Mouse (Mus musculus) heart, embryonic 11.5 days (tissue): ENCODE results near the gene Olfr600. TPM values are rescaled to one million over a fixed set of nuclear protein-coding genes. Genes with fewer than 3 reads are reported as not detected.
"Not testable (repeated sequence)": the region's sequence is repeated elsewhere in the genome, so short reads cannot be mapped to it uniquely, and the experiment has no call there.

Source experiments
- ATAC-seq: fragments of 200-750 bp; cut with Nextera tagmentation; replicated peaks from 2 replicates; pipeline ENCODE4 v1.8.0; 2017; ENCODE audit warnings: moderate library complexity; ENCODE audit not compliant: insufficient number of reproducible peaks, low FRiP score, low TSS enrichment
- H3K27ac ChIP-seq: fragments of 300-500 bp; sonication (generic); 2 replicates; pipeline ENCODE4 v1.5.1; 2014; ENCODE audit warnings: mild to moderate bottlenecking, low read depth, low read length
- H3K27me3 ChIP-seq: fragments of 300-500 bp; sonication (generic); 2 replicates; pipeline ENCODE4 v1.6.1; 2014; ENCODE audit warnings: mild to moderate bottlenecking, low read length, mixed read lengths; ENCODE audit not compliant: control insufficient read depth, insufficient read depth
- H3K36me3 ChIP-seq: fragments of 300-500 bp; sonication (generic); 2 replicates; pipeline ENCODE4 v1.6.1; 2014; ENCODE audit warnings: mild to moderate bottlenecking, low read length, moderate library complexity, mixed read lengths; ENCODE audit not compliant: control insufficient read depth, insufficient read depth
- H3K4me1 ChIP-seq: fragments of 300-500 bp; sonication (generic); 2 replicates; pipeline ENCODE4 v1.6.1; 2014; ENCODE audit warnings: low read length; ENCODE audit not compliant: control insufficient read depth, insufficient read depth
- H3K4me2 ChIP-seq: fragments of 300-500 bp; sonication (generic); 2 replicates; pipeline ENCODE4 v1.6.1; 2014; ENCODE audit warnings: mild to moderate bottlenecking, moderate library complexity
- H3K4me3 ChIP-seq: fragments of 300-500 bp; sonication (generic); 2 replicates; pipeline ENCODE4 v1.5.1; 2014; ENCODE audit warnings: low read depth, low read length
- H3K9ac ChIP-seq: fragments of 300-500 bp; sonication (generic); 2 replicates; pipeline ENCODE4 v1.6.1; 2014; ENCODE audit warnings: mild to moderate bottlenecking, low read depth, low read length, moderate library complexity
- H3K9me3 ChIP-seq: fragments of 300-500 bp; sonication (generic); replicated peaks from 2 replicates; pipeline ENCODE4 v1.6.1; 2016; ENCODE audit warnings: low read length; ENCODE audit not compliant: control insufficient read depth
- WGBS: fragments of 180-500 bp; shearing (Covaris S2); extraction: QIAGEN DNeasy Blood & Tissue Kit; methylation state at CpG from one replicate; pipeline ENCODE4 v1.1.7; 2014; ENCODE audit not compliant: insufficient replicate concordance; 5-methylcytosine and 5-hydroxymethylcytosine counted together
- polyA plus RNA-seq: library from polyadenylated mRNA; unstranded; fragments of >200 nt; fragmentation: Nextera tagmentation; extraction: Ambion mirVana; gene quantifications from 2 replicates; pipeline ENCODE4 v1.2.1, GENCODE M21; 2014

Olfr600 gene
- polyA plus RNA-seq: not detected in 2 replicates

- Histone ChIP-seq H3K36me3 (no peaks in the 10 kb centered on the region), H3K4me1 (no peaks in the 10 kb centered on the region), H3K4me3 (no peak within 1 kb of the TSS), H3K9ac (no peak within 1 kb of the TSS), H3K9me3 (no peaks in the 10 kb centered on the region), H3K27ac (no peak within 1 kb of the TSS), H3K4me2 (no peak within 1 kb of the TSS), H3K27me3 (no peaks in the 10 kb centered on the region)
- no peak for ATAC-seq
Observed at GRCm38 (mm10) chr7:103349569-103349968, at the start of gene Olfr600. Gene Olfr600, minus strand, starts transcription at chr7:103349669.

GRCm38 (mm10) chr7:103398981-103399380 is 49.5 kb upstream of the Olfr600 start:
- Histone ChIP-seq H3K9me3 (no peaks in the 10 kb centered on the region), H3K9ac (no peak overlapping the region), H3K36me3 (no peaks in the 10 kb centered on the region), H3K4me1 (no peaks in the 10 kb centered on the region), H3K27me3 (no peaks in the 10 kb centered on the region), H3K4me2 (no peak overlapping the region), H3K27ac (no peak overlapping the region), H3K4me3 (no peak overlapping the region)
- 26% methylated on average over 1 of the region's 1 CpGs for WGBS
- no peak for ATAC-seq

- no peaks in the 10 kb centered on the region for H3K36me3 ChIP-seq
- H3K9ac ChIP-seq: no peak overlapping the region
- no peaks in the 10 kb centered on the region for H3K27me3 ChIP-seq
- H3K4me2 ChIP-seq: no peak overlapping the region
- H3K4me1 ChIP-seq: no peaks in the 10 kb centered on the region
- no peak for ATAC-seq
- no peak overlapping the region for H3K27ac ChIP-seq
- H3K9me3 ChIP-seq: no peaks in the 10 kb centered on the region
- no peak overlapping the region for H3K4me3 ChIP-seq
Observed at GRCm38 (mm10) chr7:103397758-103398157, 48.3 kb upstream of the Olfr600 start.

DNA sequence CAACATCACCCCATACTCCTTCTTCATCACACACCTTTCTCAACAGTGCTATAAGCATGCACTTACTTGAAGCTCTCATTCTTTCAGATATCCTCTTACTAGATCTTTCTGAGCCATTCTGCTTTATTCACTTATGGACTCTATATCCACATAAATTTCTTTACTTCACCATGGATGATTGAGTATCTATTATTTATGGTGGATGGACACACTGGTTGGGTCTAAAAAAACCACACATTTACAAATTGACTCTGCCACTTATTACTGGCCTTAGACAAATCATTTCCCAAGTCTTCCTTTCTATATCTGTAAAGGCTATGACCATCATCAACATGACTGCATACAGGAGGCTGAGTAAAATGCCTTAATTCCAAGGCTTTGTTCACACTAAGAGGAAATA is 36.6 kb upstream of the Olfr600 start, which contains the start of gene Olfr603:
TSS of gene Olfr603 (minus strand) at position 101 of the 400 bp plus-strand sequence.
- Histone ChIP-seq H3K36me3 (no peaks in the 10 kb centered on the region), H3K4me1 (no peaks in the 10 kb centered on the region), H3K4me3 (no peak within 1 kb of the TSS), H3K4me2 (no peak within 1 kb of the TSS), H3K27me3 (no peaks in the 10 kb centered on the region), H3K27ac (no peak within 1 kb of the TSS), H3K9me3 (no peaks in the 10 kb centered on the region), H3K9ac (no peak within 1 kb of the TSS)
- ATAC-seq: no peak

GRCm38 (mm10) chr7:103362555-103362954 is 13.1 kb upstream of the Olfr600 start, which contains the start of gene Olfr601:
Gene Olfr601, minus strand, starts transcription at chr7:103362655.
- Histone ChIP-seq H3K9me3 (no peaks in the 10 kb centered on the region), H3K4me1 (no peaks in the 10 kb centered on the region), H3K27me3 (no peaks in the 10 kb centered on the region), H3K36me3 (no peaks in the 10 kb centered on the region), H3K4me3 (no peak within 1 kb of the TSS), H3K4me2 (no peak within 1 kb of the TSS), H3K27ac (no peak within 1 kb of the TSS), H3K9ac (no peak within 1 kb of the TSS)
- WGBS: 76% methylated on average over 1 of the region's 1 CpGs
- no peak for ATAC-seq

DNA sequence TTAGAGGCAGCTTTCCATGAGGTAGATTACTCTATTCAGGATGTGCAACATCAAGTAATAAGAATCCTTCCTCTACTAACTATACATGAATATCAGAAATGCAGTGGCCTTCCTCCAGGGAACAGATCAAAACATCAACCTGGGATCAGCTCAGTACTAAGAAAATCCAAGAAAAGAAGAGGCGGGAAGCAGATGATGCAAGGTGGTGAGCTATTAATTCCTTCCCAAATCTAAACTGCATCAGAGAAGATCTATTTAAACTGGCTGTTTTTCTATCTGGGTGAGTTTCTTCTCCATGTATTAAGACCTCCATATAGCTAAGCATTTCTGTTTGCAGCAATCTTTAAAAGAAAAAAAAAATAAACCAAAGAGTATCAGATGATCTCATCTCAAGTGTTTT is 13.9 kb downstream of the Olfr600 start, which contains the start of gene Olfr599:
TSS of gene Olfr599 (plus strand) at position 301 of the 400 bp plus-strand sequence.
- ATAC-seq: no peak
- Histone ChIP-seq H3K4me2 (no peak within 1 kb of the TSS), H3K4me1 (no peaks in the 10 kb centered on the region), H3K9me3 (no peaks in the 10 kb centered on the region), H3K4me3 (no peak within 1 kb of the TSS), H3K27me3 (no peaks in the 10 kb centered on the region), H3K27ac (no peak within 1 kb of the TSS), H3K9ac (no peak within 1 kb of the TSS), H3K36me3 (no peaks in the 10 kb centered on the region)
- 80% methylated on average over 1 of the region's 1 CpGs for WGBS

- H3K27ac ChIP-seq: no peak within 1 kb of the TSS
- no peak for ATAC-seq
Observed at GRCm38 (mm10) chr7:103323268-103323667, 26.2 kb downstream of the Olfr600 start, which contains the start of gene Olfr598. Gene Olfr598, plus strand, starts transcription at chr7:103323568.

DNA sequence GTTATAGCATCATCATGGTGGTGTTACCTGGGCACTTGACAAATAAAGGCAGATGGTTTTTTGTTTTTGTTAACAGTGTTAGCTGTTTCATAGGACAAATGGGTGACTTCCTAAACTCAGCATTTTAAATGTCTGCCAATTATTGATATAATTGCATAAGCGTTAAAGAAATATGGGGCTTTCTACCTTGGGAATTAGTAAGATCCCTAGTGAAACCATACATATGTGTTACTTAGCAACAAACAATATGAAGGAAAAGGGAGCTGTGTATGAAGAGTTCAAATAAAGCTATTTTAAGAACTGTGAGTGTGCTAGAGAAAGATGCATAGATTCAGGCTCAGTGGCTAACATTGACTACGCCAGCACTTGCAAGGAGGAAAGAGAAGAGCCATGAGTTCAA is 33.5 kb downstream of the Olfr600 start, which contains the start of gene Olfr597:
TSS of gene Olfr597 (plus strand) at position 301 of the 400 bp plus-strand sequence.
- H3K9ac ChIP-seq, H3K9me3 ChIP-seq, H3K4me3 ChIP-seq, H3K27me3 ChIP-seq, ATAC-seq, H3K4me1 ChIP-seq, H3K36me3 ChIP-seq, H3K27ac ChIP-seq, H3K4me2 ChIP-seq: not testable (repeated sequence)
- 74% methylated on average over 2 of the region's 2 CpGs for WGBS

More at GRCm38 (mm10) chr7:103323268-103323667, 26.2 kb downstream of the Olfr600 start, which contains the start of gene Olfr598:
- Histone ChIP-seq H3K4me1 (no peaks in the 10 kb centered on the region), H3K9me3 (no peaks in the 10 kb centered on the region), H3K27me3 (no peaks in the 10 kb centered on the region), H3K4me3 (no peak within 1 kb of the TSS), H3K4me2 (no peak within 1 kb of the TSS), H3K9ac (no peak within 1 kb of the TSS), H3K36me3 (no peaks in the 10 kb centered on the region)

GRCm38 (mm10) chr7:103305348-103305747 is 44.1 kb downstream of the Olfr600 start, which contains the start of gene Olfr596:
Gene Olfr596, plus strand, starts transcription at chr7:103305648.
- H3K4me2 ChIP-seq, H3K4me3 ChIP-seq, H3K9me3 ChIP-seq, H3K9ac ChIP-seq, H3K27me3 ChIP-seq, H3K4me1 ChIP-seq, H3K27ac ChIP-seq, H3K36me3 ChIP-seq, ATAC-seq: not testable (repeated sequence)
- 76% methylated on average over 2 of the region's 2 CpGs for WGBS
